Mouse (Mus musculus): Measurements from ENCODE around the gene Irf2. TPM values are rescaled to one million over a fixed set of nuclear protein-coding genes. Genes with fewer than 3 reads are reported as not detected.

Gene Irf2
- total RNA-seq (2021), result 10 to 100 TPM; 54.7 to 56.1 TPM
- long read RNA-seq, experiment 1, partial matches to known transcripts, result 1 of 7 reads
- long read RNA-seq, experiment 1, other reads (novel, unspliced or antisense), result 2 of 7 reads
- long read RNA-seq, experiment 2, transcript Irf2-201 (9 exons, 2,497 nt), result major isoform, 7 of 15 reads
- long read RNA-seq, experiment 2, partial matches to known transcripts, result 5 of 15 reads
- long read RNA-seq, experiment 2, other reads (novel, unspliced or antisense), result 3 of 15 reads

DNA sequence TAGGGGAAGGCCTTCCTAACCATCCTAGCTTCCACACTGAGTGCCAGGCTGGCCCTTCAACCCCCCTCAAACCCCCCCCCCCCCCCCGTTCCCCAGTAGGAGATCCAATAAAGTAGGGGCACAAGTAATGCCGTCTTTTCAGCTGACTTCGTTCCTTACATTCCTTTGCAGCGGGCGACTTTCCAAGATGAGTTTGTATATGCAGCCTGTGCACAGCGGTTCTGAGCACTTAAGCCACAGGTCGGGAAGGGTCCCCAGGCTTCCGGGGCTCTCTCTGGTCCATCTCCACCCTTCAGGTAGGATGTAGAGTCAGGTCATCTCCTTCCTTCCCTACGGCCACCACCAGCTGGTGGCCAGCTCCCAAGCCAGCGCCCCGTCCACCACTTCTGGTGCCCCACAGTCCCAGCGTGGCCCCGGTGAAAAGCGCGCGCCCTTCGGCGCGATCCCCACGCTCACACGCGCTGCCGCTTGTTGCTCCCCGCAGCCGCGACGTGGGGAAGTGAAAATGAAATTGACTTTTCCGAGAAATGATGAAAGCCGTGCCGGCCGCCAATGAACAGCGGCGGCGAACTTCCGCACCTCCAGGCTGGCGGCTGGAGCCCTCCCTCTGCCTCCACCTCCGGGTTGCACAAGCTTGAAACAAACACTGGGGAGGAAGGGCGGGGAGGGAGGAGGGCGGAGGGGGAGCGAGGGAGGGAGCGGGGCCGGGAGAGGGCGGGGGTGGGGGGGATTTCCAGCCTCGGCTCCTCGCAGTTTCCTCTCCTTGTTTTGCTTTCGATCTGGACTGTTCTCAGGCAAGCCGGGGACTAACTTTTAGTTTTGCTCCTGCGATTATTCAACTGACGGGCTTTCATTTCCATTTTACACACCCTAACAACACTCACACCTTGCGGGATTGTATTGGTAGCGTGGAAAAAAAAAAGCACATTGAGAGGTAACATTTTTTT is at the start of gene Irf2:
Irf2 (plus strand) TSS at position 730 of the 947 bp plus-strand sequence.
- DNase-seq, result peak; percentile 93

DNA sequence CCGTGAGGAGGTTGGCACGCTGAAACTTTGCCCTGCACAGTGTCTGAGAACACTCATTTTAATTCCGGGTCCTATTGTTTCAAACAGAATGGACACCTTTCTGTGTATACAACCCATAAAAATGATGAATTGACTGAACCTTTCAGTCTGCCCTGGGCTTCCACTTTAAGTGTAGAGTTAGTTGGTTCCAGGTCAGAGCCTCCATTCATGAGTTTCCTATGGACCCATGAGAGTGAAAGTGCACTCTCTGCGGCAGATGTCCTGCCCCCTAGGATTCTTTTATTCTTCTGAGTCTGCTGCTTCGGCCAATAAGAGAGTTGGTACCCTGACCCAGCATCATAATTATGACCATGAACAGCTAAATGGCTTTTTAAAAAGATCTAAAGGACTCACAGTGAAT is 49.4 kb upstream of the Irf2 start:
- DNase-seq, result no peak

DNA sequence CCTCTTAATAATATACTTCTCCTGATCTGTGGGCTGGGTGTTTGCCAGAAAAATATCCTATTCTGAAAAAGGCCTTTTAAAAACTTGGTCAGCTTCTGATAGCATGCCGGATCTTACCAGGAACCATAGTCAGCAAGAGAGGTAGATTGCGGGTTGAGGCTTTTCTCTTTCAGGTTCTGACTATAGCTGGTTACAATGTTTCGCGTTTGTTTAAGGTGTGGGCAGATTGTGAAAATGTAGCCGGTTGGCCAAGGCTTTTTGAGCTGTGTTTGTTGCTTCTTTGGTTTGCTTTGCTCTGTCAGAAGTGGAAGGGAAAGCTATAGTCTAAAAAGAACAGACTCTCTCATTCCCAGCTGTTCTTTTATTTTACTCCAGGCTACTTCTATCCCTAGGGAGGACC is 49.0 kb upstream of the Irf2 start:
- DNase-seq, result no peak

DNA sequence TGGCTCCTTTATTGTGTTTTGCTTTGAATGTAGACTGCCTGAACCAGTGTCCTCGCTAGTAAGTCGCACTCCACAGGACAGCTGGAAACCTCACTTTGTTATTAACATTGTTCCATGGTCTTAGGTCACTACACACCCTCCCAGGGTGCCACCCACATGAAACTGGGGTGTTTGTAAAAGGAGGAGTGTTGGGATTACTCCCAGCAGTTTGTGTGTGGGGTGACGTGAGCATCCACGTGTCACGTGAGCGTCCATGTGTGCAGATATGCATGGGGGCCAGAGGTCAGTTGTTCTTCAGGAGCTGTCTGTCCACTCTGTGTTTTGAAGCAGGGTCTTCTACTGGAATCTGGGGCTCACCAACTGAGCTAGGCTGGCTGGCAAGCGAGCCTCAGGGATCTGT is 48.2 kb upstream of the Irf2 start:
- no peak for DNase-seq

DNA sequence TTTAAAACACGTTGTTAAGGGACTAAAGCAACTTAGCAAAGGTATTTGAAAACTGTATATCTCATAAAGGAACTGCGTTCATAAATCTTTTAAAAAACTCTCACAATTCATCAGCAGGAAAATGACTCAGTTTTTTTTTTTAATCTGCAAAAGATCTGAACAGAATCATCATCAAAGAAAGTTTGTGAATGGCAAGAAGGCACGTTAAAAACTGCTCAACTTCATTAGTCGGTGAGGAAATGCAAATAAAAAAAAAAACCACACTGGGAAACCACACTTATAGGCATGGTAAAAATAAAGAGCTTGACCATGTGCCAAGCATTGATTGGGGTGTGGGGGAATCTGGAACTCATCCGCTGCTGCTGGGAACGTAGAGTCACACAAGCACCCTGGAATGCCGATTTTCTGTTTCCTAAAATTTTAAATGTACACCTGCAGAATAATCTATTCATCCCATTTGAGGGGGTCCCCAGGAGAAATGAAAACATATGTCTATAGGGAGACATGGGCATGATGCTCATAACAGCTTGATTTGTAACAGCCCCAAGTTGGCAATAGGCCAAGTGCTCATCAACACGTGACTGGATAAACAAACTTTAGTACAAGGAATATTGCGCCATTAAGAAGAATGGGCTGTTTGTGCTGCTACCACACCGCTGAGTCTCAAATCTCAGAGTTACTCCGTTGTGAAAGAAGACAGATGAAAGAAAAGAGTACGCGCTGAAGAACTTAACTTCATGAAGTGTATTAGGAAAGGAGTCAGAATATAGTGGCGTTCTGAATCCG is 43.1 kb upstream of the Irf2 start:
- DNase-seq, result no peak

DNA sequence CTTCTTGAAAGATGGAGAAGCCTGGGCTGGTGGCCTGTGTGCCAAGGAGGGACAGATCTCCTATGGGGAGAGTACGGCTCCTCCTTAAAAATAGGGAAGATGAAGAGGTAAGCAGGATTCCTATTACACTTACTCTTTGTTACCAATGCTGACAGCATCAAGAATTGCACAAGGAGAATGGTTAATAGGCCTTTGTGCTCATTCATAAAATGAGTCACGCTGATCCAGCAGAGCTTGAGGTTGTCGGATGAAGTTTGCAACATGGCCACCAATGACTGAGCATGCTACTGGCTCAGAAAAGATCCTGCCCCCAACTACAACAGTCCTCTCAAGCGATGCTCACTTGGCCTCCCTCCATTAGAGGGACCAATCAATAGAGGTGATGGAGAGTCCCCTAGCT is 42.0 kb upstream of the Irf2 start:
- no peak for DNase-seq

DNA sequence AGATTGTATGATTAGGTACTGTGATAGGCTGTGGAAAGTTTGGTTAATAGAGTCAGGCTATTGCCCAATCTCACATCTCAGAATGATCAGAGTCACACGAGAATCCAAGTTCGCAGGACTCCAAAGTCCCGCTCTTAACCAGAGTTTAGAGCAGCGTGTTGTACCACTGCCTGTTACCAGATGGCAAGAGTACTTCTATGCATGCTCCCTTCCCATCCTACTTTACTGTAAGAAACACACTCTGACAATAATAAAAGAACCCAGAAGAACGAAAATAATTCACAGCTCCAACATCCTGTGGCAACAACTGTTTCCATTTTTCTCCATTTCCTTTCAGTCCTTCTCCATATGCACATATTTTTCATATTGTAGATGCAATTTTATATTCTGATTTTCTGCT is 41.4 kb upstream of the Irf2 start:
- DNase-seq, result no peak

DNA sequence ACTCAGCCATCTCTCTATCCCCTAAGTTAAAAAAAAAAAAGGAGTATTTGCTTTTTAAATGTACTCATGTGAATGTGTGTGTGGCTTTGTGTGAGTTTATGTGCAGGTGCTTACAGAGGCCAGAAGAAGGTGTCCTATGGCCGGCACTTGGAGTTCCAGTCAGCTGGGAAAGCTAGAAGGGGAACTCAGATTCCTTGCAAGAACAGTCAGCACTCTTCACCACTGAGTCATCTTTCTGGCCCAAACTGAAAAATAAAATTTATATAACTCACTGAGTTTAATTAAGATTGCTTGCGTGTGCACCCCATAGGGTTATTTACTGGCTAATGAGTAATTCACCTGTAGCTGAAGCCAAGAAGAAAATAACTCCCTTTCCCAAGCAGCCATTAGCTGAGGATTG is 34.4 kb upstream of the Irf2 start:
- no peak for DNase-seq

DNA sequence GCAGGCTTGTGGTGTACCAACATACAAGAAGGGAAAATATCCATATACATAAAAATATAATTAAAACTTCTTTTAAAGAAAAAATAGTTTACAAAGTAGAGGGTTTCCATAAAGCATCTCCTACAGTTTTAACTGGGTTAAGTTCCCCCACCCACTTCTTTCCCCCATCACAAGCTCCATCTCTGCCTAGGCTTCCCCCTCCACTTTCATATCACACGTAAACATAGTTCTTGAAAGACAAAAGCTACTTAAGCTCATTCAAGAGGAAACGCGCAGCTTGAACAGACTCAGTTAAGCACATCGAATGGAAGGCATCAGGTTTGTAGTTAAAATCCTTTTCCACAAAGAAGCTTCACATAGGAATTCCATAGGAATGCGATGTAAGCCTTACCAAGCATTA is 32.8 kb upstream of the Irf2 start:
- no peak for DNase-seq

DNA sequence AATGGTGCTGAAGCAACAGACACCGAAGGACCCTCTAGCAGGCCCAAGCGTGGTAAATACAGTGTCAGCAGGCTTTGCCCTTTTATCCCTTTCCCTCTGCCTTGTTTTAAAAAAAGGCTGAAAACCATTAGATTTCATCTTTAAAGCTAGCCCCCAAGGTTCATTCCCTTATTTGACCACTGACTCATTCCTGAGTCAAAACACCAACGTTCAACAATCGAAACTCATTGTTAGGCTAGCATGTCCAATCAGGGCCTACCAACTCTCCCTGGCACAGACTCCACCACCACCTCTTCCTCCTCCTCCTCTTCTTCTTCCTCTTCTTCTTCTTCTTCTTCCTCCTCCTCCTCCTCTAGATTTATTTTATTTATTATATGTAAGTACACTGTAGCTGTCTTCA is 30.2 kb upstream of the Irf2 start:
- DNase-seq, result no peak

DNA sequence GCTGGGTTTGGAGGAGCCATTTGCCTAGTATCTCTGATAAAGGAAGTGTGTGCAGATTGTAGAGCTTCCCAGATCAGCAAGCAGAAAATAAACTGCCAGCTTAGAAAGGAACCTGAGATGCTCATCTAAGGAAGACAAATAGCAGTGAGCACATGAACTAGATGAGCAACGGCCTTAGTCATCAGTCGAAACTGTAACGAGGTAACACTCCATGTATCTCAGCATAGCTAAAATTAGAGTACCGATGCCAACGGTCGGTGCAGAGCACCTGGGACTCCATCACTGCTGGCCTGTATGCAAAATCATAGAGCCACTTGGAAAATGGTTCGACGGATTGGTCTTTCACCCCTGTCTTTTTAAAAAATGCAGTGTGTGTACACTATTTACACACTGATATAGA is 29.2 kb upstream of the Irf2 start:
- no peak for DNase-seq

DNA sequence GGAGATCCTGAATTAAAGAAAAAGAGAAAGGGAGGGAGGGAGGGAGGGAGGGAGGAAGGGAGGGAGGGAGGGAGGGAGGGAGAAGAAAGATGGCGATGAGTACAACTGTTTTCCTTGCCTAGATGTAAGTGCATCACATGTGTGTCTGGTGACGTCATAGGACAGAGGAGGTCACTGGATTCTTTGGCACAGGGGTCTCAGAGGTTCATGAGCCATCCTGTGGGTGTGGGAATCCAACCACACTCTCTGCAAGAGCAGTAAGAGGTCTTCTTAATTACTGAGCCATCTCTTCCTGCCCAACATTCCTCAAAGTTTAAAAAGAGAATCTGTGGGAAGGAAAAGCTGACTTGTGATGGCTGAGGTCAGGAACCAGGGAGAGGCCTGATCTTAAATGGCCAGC is 28.0 kb upstream of the Irf2 start:
- DNase-seq, result no peak

DNA sequence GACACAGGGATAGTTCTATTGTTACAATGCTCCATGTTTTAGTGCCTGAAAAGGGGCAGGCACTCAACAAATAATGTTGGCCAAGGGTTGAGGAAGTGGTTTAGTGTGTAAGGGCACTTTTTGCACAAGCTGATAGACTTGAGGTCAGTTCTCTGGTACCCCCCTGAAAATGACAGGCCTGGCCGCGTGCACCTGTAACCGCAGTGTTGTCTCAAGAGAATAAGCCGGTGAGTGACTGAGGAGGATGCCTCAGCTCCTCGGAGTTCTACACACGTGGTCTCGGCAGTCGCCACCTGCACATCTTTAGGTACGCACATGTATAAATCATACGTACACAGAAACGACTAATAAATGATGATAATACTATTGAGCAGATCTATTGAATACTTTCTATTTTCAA is 26.4 kb upstream of the Irf2 start:
- no peak for DNase-seq

DNA sequence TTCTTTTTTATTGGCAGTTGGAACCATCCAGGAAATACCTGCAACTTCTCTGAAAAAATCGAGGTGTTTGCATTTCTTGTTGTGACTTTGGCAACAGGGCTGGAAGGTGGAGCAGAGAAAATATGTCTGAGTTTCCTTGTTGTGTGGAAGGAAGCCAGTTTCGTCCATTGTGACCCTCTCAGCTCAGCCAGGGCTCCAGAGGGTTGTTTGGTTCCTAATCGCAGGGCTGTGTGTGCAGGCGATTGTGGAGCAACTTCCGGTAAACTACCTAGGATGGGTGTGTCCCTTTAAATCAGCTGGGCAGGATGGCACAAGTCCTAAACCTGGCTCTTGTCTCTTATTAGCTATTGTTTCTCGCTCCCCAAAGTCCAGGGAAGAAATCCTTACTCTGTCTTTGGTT is 25.7 kb upstream of the Irf2 start:
- no peak for DNase-seq

DNA sequence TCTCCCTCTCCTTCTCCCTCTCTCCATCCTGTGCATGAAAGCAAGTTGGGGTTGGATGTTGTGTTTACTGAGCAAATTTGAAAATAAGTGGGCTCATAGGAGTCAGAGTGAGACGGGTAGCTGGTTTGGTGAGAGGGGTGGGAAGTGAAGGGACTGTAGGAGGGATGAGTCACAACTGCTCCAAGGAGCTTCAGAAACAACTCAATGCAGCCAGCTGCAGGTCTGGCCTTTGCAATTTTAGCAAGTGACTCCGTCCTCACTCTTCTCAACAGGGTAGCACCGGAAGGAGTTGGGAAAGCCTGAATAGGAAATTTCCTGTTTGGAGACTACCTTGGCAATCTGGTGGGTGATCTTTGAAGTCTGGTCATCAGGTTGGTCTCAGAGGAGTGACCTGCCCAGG is 25.1 kb upstream of the Irf2 start:
- DNase-seq, result no peak

DNA sequence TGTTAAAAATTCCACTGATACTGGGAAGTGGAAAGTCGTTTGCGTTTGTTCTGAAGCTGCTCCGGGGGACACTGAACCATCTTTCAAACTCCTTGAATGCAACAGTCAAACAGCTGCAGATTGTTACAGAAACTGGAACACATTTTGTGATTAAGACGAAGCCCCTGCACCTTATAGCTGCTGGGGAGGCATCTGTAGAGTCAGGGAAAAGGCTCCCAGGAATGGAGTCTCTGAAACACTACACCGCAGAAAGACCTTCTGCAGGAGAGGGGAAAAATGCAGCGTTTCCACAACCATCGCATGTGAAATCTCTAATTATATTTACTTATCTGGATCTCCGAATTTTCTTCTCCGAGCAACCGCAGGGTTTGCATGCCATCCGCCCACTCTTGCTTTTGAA is 23.1 kb upstream of the Irf2 start:
- DNase-seq, result no peak

DNA sequence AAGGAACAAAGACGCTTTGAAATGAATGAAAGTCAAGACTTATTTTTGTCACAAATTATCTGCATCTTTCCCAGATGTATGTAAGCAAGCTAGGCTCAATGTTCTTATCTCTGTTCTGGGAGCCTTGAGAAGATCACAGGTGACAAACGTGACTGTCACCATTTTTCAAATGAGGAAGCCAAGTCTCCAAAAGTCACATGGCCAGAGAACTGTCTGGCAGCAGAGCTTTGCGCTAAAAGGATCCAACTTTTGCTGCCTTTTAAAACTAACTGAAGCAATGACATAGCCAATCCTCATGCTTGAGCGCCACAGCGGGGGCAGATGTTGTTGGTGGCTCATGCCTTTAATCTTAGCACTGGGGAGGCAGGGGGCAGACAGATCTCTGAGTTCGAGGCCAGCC is 22.4 kb upstream of the Irf2 start:
- no peak for DNase-seq

DNA sequence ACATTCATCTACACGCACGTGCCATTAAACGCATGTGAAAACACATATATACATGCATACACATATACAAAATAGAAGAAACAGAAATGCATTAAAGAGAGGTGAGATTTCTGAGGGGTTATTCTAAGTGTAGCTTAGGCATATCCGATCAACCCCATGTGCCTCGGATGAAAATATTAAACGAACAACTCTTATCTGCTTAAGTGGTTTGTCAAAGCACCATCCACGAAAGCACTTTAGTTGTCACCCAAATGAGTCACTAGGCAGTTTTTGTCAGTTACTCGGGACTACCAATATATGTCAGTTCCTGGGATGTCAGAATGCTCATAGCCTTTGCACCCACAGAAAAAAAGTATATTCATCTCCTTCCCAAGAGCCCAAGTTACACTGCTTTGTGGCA is 21.2 kb upstream of the Irf2 start:
- no peak for DNase-seq

DNA sequence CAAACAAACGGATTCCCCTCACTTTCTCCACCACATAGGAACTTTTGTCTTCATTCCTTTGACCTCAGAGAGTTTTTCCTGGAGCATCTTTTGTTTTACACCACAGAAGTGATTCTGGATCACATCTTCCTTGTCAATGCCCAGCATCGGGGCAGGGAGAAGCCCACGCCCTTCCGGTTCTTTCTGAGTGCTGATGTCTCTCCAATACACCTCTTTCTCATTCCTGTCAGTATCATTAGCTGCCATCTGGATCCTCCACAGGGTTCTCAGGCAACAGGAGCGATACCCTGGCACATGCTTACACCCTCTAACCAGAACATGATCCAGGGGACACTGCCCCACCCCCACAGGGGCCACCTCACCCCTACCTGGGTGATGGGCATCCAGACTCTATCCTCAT is 20.8 kb upstream of the Irf2 start:
- DNase-seq, result no peak

DNA sequence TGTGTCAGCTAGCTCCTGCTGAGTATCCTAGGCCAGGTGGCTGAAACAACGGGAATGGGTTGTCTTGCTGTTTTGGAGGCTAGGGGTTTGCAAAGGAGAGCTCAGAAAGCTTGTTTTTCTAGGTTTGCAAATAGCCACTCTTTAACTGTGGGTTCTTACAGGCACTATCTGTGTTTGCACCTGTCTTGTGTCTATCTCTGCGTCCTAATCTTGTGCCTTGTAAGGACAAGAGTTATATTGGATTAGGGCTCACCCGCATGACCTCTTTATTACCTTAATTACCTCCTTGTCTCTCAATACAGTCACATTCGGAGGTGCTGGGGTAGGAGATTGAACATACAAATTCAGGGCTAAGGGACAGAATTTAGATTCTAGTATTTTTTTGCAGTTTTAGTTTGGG is 18.9 kb upstream of the Irf2 start:
- DNase-seq, result no peak

DNA sequence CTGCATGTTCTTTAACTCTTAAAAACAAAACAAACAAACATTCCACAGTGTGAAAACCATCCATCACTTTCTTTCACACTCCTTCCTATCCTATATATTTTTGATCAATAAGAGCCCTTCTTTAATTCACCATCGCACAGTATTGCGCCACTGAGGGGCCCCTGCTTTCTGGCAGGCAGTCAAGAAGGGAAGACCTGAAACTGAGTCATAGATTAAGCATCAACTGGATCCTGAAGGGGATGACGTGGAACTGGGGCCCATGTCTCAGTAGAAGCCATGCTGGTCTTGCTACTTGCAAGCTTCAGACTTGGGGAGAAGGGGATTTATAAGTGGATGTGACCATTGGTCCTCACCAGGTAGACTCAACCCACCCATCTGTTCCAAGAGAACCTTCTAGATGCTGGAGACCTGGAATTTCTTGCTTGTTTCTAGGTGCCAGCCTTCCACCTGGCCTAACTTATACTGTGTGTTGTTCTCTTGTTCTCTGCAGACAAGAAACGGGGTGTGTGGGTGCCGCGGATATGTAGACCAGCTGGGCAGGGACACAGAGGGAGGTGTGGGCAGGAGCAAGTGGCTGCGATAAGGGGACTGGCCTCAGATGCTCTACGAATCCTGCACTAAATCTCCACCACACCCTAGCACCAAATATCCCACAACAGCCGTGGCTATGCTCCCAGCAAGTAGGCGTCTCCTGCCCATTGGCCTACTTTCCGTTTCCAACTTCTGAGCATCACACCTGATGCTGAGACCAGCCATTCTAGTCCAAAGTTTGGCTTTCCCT is 18.3 kb upstream of the Irf2 start:
- no peak for DNase-seq

DNA sequence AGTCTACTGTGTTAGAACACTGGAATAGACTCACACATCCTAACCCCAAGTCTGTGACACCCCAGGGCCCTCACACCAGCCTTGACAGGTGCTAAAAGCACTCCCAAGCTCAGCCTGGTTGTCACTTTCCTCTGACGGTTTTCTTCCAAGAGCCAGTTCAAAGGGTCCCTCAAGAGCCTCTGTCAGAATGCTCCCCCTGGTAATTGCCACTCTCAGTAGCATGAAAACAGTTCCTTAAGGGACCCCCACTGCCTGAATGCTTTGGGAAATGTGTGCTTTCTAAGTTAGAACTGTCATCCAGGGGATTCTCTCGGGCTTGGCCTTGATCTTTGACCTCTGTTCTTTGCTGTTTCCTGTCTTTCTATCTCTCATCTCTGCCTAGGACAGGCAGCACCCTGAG is 17.0 kb upstream of the Irf2 start:
- no peak for DNase-seq
